Mouse (Mus musculus): ENCODE data around the gene Tbata.
A peak's percentile ranks its signal among the peaks of the same experiment; 100 is the strongest.

The Tbata gene

GRCm38 (mm10) chr10:61211105-61211504 is 39.4 kb downstream of the Tbata start:
- no peak for DNase-seq (ENCODE audit: low spot score)

- peak; percentile 26 for DNase-seq (ENCODE audit: low spot score)
These were observed 40.0 kb downstream of the Tbata start for GRCm38 (mm10) chr10:61211743-61212142.

- peak; percentile 11 for DNase-seq (ENCODE audit: low spot score)
These were observed 41.1 kb downstream of the Tbata start for GRCm38 (mm10) chr10:61212817-61213216.

GRCm38 (mm10) chr10:61215658-61216057 is 43.9 kb downstream of the Tbata start:
- no peak for DNase-seq (ENCODE audit: low spot score)

- DNase-seq (ENCODE audit: low spot score), result no peak
These were observed 44.4 kb downstream of the Tbata start for GRCm38 (mm10) chr10:61216163-61216562.

GRCm38 (mm10) chr10:61219318-61219717 is 47.6 kb downstream of the Tbata start:
- DNase-seq (ENCODE audit: low spot score), result no peak

- no peak for DNase-seq (ENCODE audit: low spot score)
These were observed 53.9 kb downstream of the Tbata start for GRCm38 (mm10) chr10:61225694-61226093.

- DNase-seq (ENCODE audit: low spot score), result no peak
These were observed 55.1 kb downstream of the Tbata start for GRCm38 (mm10) chr10:61226784-61227396.

GRCm38 (mm10) chr10:61231756-61232155 is 60.0 kb downstream of the Tbata start:
- no peak for DNase-seq (ENCODE audit: low spot score)

GRCm38 (mm10) chr10:61232858-61233567 is 61.3 kb downstream of the Tbata start:
- DNase-seq (ENCODE audit: low spot score), result no peak

- DNase-seq (ENCODE audit: low spot score), result no peak
These were observed 62.6 kb downstream of the Tbata start for GRCm38 (mm10) chr10:61234319-61234718.

- DNase-seq (ENCODE audit: low spot score), result no peak
These were observed 64.0 kb downstream of the Tbata start for GRCm38 (mm10) chr10:61235677-61236267.

- no peak for DNase-seq (ENCODE audit: low spot score)
These were observed 65.1 kb downstream of the Tbata start for GRCm38 (mm10) chr10:61236683-61237390.

- DNase-seq (ENCODE audit: low spot score), result no peak
These were observed 65.6 kb downstream of the Tbata start for GRCm38 (mm10) chr10:61237391-61237785.
